Mouse (Mus musculus): ENCODE results near the gene Crot. TPM values are rescaled to one million over a fixed set of nuclear protein-coding genes. Genes with fewer than 3 reads are reported as not detected.
A peak's percentile ranks its signal among the peaks of the same experiment; 100 is the strongest.

Gene Crot
- total and polyA plus RNA-seq, 3 experiments = 1.2 to 44.6 (median 23.7) TPM

DNA sequence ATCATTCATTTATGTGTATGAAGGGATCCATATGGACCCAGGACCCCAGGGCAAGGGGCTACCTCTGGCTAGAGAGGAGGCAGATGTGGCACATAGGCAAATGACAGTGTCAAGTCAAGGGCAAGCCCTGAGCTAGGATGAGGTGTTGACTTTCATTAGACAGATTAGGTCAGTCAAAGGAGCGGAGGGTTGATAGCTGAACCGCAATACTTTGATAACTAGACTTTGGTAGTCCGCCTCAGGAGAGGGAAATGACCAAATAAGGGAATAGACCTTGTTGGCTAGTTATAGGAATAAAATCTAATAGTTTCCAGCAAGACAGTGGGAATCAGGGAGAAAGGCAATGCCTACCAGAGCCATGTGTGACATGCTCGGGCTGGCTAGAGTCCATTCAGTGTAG, 2.0 kb upstream of the Crot start:
- H3K4me3 ChIP-seq (ENCODE audit: low read depth, low read length) = no peak overlapping the region
- TF ChIP-seq CTCF (IDR thresholded peaks at IDR 0.05; ENCODE audit: low read depth, low read length) = no peak
- no peak for TF ChIP-seq GATA2 (IDR thresholded peaks at IDR 0.05; ENCODE audit: borderline replicate concordance, low read depth, low read length)
- no peak for ATAC-seq (ENCODE audit: extremely low read depth, insufficient number of reproducible peaks, low FRiP score, poor library complexity, severe bottlenecking)
- H3K27me3 ChIP-seq (ENCODE audit: insufficient read depth, low read length) = no peaks in the 10 kb centered on the region
- peaks cover 4% of the 10 kb centered on the region for H3K36me3 ChIP-seq (replicated peaks)
- DNase-seq (ENCODE audit: low spot score) = no peak
- H3K9me3 ChIP-seq (replicated peaks) = no peaks in the 10 kb centered on the region
- H3K4me1 ChIP-seq (ENCODE audit: insufficient read depth, low read depth, low read length) = peaks cover 9% of the 10 kb centered on the region

DNA sequence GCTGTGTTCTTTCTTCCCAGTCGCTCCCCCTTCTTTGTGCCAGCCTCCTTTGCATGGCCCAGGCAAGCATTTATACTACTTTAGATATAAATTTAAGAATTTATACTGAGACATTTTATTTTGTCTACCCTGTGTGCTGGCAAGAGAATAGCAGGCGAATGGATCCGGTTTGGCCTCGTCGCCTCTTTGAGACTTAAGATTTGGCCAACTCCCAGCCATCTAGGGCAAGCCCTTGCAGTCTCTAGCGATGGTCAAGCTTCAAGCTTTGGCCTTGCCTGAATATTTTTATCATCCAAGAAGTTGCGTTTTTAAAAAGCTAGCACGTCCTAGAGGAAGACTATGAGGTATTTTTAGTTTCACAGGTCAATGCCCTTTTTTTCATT, 380 bp upstream of the Crot start:
- no peaks in the 10 kb centered on the region for H3K9me3 ChIP-seq (replicated peaks)
- H3K4me1 ChIP-seq (ENCODE audit: insufficient read depth, low read depth, low read length) = peaks cover 9% of the 10 kb centered on the region
- DNase-seq (ENCODE audit: low spot score) (no peak), ATAC-seq (ENCODE audit: extremely low read depth, insufficient number of reproducible peaks, low FRiP score, poor library complexity, severe bottlenecking) (no peak)
- H3K27me3 ChIP-seq (ENCODE audit: insufficient read depth, low read length) = no peaks in the 10 kb centered on the region
- TF ChIP-seq POLR2AphosphoS5 (IDR thresholded peaks at IDR 0.05; ENCODE audit: insufficient replicate concordance, low read depth, low read length) = no peak
- TF ChIP-seq GATA1 (IDR thresholded peaks at IDR 0.05; ENCODE audit: borderline replicate concordance, low read length) = no peak
- H3K4me3 ChIP-seq (ENCODE audit: low read depth, low read length) = peak overlapping the region; percentile 85
- H3K36me3 ChIP-seq (replicated peaks) = peaks cover 16% of the 10 kb centered on the region

GRCm38 (mm10) chr5:8995966-8996685, 998 bp downstream of the Crot start:
- TF ChIP-seq CTCF (IDR thresholded peaks at IDR 0.05; ENCODE audit: low read depth, low read length) (no peak), GATA2 (IDR thresholded peaks at IDR 0.05; ENCODE audit: borderline replicate concordance, low read depth, low read length) (no peak), TAL1 (conservative IDR thresholded peaks at IDR 0.05; ENCODE audit: low read depth, low read length) (no peak), POLR2AphosphoS5 (IDR thresholded peaks at IDR 0.05; ENCODE audit: insufficient replicate concordance, low read depth, low read length) (no peak), GATA1 (IDR thresholded peaks at IDR 0.05; ENCODE audit: borderline replicate concordance, low read length) (no peak)
- H3K27me3 ChIP-seq (ENCODE audit: insufficient read depth, low read length) = no peaks in the 10 kb centered on the region
- peak overlapping the region; percentile 85 for H3K4me3 ChIP-seq (ENCODE audit: low read depth, low read length)
- H3K4me1 ChIP-seq (ENCODE audit: insufficient read depth, low read depth, low read length) = peaks cover 9% of the 10 kb centered on the region
- no peak for DNase-seq (ENCODE audit: low spot score)
- no peaks in the 10 kb centered on the region for H3K9me3 ChIP-seq (replicated peaks)
- H3K36me3 ChIP-seq (replicated peaks) = peaks cover 29% of the 10 kb centered on the region
- ATAC-seq (ENCODE audit: extremely low read depth, insufficient number of reproducible peaks, low FRiP score, poor library complexity, severe bottlenecking) = 0 out of 2 replicates have a peak, but pooled peaks have one; percentile 6

- Histone ChIP-seq H3K9me3 (replicated peaks) (no peaks in the 10 kb centered on the region), H3K4me3 (ENCODE audit: low read depth, low read length) (no peak overlapping the region), H3K36me3 (replicated peaks) (peaks cover 56% of the 10 kb centered on the region), H3K27me3 (ENCODE audit: insufficient read depth, low read length) (no peaks in the 10 kb centered on the region), H3K4me1 (ENCODE audit: insufficient read depth, low read depth, low read length) (peaks cover 9% of the 10 kb centered on the region)
- no peak for DNase-seq (ENCODE audit: low spot score)
- no peak for ATAC-seq (ENCODE audit: extremely low read depth, insufficient number of reproducible peaks, low FRiP score, poor library complexity, severe bottlenecking)
- TF ChIP-seq POLR2AphosphoS5 (IDR thresholded peaks at IDR 0.05; ENCODE audit: insufficient replicate concordance, low read depth, low read length) (no peak), TAL1 (conservative IDR thresholded peaks at IDR 0.05; ENCODE audit: low read depth, low read length) (no peak), CTCF (IDR thresholded peaks at IDR 0.05; ENCODE audit: low read depth, low read length) (no peak), GATA1 (IDR thresholded peaks at IDR 0.05; ENCODE audit: borderline replicate concordance, low read length) (no peak), GATA2 (IDR thresholded peaks at IDR 0.05; ENCODE audit: borderline replicate concordance, low read depth, low read length) (no peak)
Observed at GRCm38 (mm10) chr5:8991626-8992025, 5.5 kb downstream of the Crot start.

DNA sequence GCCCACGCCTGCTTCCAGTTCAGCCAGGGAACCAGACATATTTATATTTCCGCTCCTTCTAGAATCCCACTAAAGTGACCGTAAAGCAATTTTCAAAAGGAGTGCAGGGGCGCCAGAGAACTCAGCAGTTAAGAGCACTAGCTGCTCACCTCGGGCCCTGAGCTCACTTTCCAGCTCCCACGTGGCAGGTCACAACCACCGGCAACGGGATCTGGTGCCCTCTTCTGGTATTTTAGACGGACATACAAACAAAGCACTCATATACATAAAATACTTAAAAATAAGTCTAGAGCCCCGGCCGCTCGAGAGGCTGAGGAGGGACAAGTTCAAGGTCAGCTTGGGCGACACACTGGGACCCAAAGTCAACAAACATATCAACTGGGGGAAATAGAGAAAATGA, 6.6 kb downstream of the Crot start:
- DNase-seq (ENCODE audit: low spot score) (no peak), ATAC-seq (ENCODE audit: extremely low read depth, insufficient number of reproducible peaks, low FRiP score, poor library complexity, severe bottlenecking) (no peak)
- peaks cover 3% of the 10 kb centered on the region; the same call in 1 of the 2 replicates for H3K4me1 ChIP-seq (ENCODE audit: insufficient read depth, low read depth, low read length)
- peaks cover 63% of the 10 kb centered on the region for H3K36me3 ChIP-seq (replicated peaks)
- H3K4me3 ChIP-seq (ENCODE audit: low read depth, low read length) = no peak overlapping the region
- no peaks in the 10 kb centered on the region for H3K27me3 ChIP-seq (ENCODE audit: insufficient read depth, low read length)
- no peak for TF ChIP-seq CTCF (IDR thresholded peaks at IDR 0.05; ENCODE audit: low read depth, low read length)
- no peak for TF ChIP-seq GATA2 (IDR thresholded peaks at IDR 0.05; ENCODE audit: borderline replicate concordance, low read depth, low read length)
- TF ChIP-seq POLR2AphosphoS5 (IDR thresholded peaks at IDR 0.05; ENCODE audit: insufficient replicate concordance, low read depth, low read length) = no peak
- no peak for TF ChIP-seq GATA1 (IDR thresholded peaks at IDR 0.05; ENCODE audit: borderline replicate concordance, low read length)
- TF ChIP-seq TAL1 (conservative IDR thresholded peaks at IDR 0.05; ENCODE audit: low read depth, low read length) = no peak
- H3K9me3 ChIP-seq (replicated peaks) = no peaks in the 10 kb centered on the region

GRCm38 (mm10) chr5:8987925-8988324, 9.2 kb downstream of the Crot start:
- no peak for ATAC-seq (ENCODE audit: extremely low read depth, insufficient number of reproducible peaks, low FRiP score, poor library complexity, severe bottlenecking)
- no peaks in the 10 kb centered on the region for H3K9me3 ChIP-seq (replicated peaks)
- H3K4me1 ChIP-seq (ENCODE audit: insufficient read depth, low read depth, low read length) = no peaks in the 10 kb centered on the region

More at GRCm38 (mm10) chr5:8987925-8988324, 9.2 kb downstream of the Crot start:
- TF ChIP-seq GATA1 (IDR thresholded peaks at IDR 0.05; ENCODE audit: borderline replicate concordance, low read length) (no peak), TAL1 (conservative IDR thresholded peaks at IDR 0.05; ENCODE audit: low read depth, low read length) (no peak), GATA2 (IDR thresholded peaks at IDR 0.05; ENCODE audit: borderline replicate concordance, low read depth, low read length) (no peak), POLR2AphosphoS5 (IDR thresholded peaks at IDR 0.05; ENCODE audit: insufficient replicate concordance, low read depth, low read length) (no peak), CTCF (IDR thresholded peaks at IDR 0.05; ENCODE audit: low read depth, low read length) (no peak)
- peaks cover 66% of the 10 kb centered on the region for H3K36me3 ChIP-seq (replicated peaks)
- H3K27me3 ChIP-seq (ENCODE audit: insufficient read depth, low read length) = no peaks in the 10 kb centered on the region
- no peak for DNase-seq (ENCODE audit: low spot score)
- no peak overlapping the region for H3K4me3 ChIP-seq (ENCODE audit: low read depth, low read length)

Data from G1E (cell line).